Mouse (Mus musculus) hematopoietic stem cell, adult 5-6 weeks (primary cell): ENCODE results near the gene Serpina5. TPM values are rescaled to one million over a fixed set of nuclear protein-coding genes. Genes with fewer than 3 reads are reported as not detected.
A peak's percentile ranks its signal among the peaks of the same experiment; 100 is the strongest.

Experiments
- ATAC-seq, 2 experiments: fragments of 125-278 bp in 1 of 2; replicated peaks in 1 of 2; 2 replicates each; pipeline ENCODE4 v1.8.0; 2016 to 2017; ENCODE audit warnings: inconsistent platforms in 2 of 2, mild to moderate bottlenecking in 2 of 2, moderate number of reproducible peaks in 2 of 2, low read depth in 1 of 2, moderate TSS enrichment in 1 of 2; ENCODE audit not compliant: low FRiP score in 2 of 2, poor library complexity in 2 of 2, severe bottlenecking in 2 of 2, insufficient read depth in 1 of 2, low TSS enrichment in 1 of 2
- total RNA-seq: library from RNA; stranded (forward); fragments of 172-1452, 232-1000 nt; gene quantifications from 2 replicates; pipeline ENCODE4 v1.2.3, GENCODE M21; 2017

Gene Serpina5
- total RNA-seq, 1 experiment from 2014 or later = not detected

GRCm38 (mm10) chr12:104114921-104115579, 14.1 kb downstream of the Serpina5 start:
- ATAC-seq = no peak

DNA sequence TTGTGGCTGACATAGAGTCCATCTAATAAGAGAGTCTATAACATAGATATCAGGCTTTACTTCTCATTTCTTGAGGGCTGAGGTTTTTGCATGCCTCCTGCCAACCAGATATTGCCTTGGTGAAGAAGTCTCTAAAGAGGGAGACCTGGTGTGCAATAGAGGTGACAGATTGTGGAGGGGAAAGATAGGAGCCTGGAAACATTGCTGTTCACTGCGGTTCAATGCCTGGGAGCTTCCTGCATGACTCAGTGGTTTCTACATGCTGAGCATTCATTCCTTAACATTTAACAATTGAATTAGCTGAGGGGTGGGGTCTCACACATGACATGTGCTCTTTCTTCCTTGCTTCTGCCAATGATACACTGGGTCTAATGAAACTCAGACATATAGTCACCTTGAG, 22.2 kb downstream of the Serpina5 start:
- no peak for ATAC-seq

DNA sequence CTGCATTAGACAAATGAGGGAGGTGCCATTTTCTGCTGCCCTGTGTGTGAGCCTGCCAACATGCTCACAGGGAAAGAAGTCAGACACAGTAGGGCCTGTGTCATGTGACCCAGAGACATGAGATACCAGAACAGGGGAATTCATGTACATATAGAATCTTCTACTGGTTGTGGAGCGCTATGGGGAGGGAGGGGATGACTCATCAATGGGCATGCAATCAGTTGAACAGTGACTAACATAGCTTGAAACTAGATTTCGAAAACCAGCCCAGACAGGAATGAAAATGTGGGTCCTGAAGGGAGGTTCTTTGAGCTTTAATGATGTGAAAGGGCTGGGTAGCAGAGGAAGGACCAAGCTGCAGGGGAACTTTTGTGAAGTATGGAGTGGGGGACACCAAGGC, 23.1 kb downstream of the Serpina5 start:
- ATAC-seq = no peak

GRCm38 (mm10) chr12:104125021-104125560, 24.2 kb downstream of the Serpina5 start:
- no peak for ATAC-seq

DNA sequence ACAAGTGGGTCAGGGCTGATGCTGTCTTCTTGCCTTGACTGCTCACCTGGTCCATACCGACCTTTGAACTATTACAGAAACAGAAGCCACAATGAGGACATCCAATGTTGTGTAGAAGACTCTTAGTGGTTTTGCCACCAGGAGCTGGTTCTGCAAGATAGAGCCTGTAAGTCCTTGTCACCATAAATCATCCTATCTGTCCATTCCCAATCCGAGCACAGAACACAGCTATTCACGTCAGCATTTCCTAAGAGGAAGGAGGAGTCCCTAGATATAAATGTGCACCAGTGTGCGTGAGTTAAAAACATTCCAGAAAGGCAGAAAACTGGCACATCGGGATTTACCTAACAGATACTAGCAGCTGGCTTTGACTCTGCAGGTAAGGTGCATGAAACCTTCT, 26.8 kb downstream of the Serpina5 start, which contains the start of gene Serpina3b:
Gene Serpina3b (plus strand): TSS at position 301 of the 400 bp plus-strand sequence.
- no peak for ATAC-seq

DNA sequence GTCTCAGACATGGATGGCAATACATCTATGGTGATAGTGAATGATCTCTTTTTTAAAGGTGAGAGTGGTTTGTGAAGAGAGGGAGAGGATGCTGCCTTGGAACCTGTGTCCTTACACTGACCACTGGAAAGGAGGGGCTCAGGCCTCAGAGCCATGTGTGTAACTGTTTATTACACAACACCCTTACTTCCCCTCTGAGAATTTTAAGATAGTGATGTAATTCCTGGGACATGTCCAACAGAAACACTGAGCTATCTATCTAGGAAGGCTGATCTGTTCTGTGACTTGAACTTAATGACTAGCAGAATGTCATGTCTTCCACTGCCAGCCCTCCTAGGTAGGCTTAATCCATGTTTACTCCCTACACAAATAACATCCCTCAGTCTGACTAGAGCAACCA, 30.1 kb downstream of the Serpina5 start:
- peak; percentile 32 to 33; a peak in 1 of 4 replicates for ATAC-seq

DNA sequence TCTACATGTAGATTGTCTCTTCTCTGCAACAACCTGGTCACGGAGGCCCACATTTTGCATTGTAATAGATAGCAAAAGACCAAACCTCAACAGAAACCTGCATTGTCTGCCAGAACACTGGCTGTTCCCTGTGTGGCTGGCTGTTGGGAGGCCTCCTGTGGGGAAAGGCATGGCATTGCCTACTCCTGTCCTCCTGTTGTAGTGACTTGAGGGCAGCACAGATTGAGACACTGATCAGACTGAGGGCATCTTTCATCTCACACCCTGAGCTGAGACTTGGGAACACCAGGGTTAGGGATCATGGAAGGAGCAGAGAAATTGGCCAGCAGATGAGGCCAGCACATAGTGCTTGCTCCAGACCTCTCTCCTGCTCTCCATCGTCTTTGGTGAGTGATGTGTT, 37.3 kb downstream of the Serpina5 start:
- ATAC-seq = no peak

DNA sequence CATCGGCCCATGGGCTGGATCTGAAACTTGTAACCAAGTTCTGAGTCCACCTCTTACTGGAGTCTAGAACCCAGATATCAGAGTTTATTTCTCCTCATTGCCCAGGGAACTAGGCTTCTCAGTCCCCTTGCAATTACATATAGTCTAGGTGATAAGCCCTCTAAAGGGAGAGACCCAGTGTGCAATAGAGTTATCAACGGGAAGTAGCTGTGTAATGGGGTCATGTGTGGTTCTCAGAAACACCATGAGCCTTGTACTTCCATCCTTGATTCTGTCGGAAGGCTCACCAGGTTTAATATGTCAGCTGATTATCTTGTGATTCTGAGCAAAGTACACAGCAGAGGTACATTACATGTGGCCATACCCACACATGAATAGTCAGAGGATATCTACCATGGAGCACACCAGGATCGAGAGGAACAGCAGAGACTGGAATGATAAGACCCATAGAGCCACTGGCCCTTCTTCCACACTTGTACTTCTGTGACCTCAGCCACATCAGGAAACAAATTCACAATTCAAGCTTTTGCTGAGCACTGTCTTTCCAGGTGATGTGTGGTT, 39.7 kb downstream of the Serpina5 start:
- ATAC-seq = no peak

DNA sequence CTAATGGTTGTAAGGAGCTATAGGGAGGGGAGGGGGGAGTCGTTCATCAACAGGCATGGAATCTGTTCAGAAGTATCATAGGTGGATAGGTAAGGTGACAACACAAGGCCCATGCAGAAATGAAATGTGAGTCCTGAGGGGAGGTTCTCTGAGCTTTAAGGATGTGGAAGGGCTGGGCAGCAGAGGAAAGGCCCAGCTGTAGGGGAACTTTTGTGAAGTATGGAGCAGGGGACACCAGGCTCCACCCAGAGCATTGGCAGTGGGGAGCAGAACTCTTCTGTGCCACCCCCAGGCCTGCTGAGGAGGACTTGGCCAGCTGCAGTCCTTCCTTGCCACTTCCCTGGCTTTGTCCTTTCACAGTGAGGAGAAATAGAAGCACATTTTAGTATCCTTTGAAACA, 40.6 kb downstream of the Serpina5 start:
- ATAC-seq = no peak

- ATAC-seq = peak; percentile 82 to 92
Observed at GRCm38 (mm10) chr12:104142427-104142826, 41.5 kb downstream of the Serpina5 start.

DNA sequence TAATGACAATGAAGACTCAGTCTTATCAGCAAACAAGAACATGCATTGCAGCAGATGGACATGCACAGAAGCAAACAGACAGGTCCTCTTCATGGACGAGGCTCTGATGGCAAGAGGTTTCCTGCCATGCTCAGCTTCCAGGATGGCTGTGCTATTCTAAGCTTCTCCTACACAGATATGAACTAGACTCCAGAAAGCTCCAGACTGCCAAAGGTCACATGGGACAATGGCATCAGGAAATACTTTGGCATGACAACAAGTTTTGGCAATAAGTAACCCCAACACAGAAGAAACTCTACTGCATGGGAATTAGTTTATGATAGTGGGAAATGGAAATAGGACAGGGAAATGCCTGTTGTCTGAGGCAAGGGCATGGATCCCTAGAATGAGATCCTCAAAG, 42.4 kb downstream of the Serpina5 start:
- no peak for ATAC-seq

GRCm38 (mm10) chr12:104145571-104145970, 44.7 kb downstream of the Serpina5 start:
- ATAC-seq = no peak

DNA sequence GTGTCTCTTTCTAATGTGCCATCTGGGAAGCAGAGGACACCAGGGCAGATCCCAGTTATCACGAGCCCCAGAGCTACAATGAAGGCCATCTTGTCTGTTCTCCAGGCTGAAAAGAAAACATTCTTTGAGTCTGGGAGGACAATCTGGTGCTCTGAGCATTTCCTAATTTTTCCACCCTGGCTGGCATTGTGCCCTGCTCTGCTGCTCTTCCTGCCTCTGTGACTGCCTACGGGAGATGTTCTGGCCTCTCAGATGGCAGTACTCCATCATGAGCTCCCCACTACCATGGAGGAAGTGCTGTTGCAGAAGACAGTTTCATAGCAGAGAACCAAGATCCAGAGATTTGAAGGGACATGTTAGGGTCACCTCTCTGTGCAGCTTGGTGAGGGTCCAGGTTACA, 51.1 kb downstream of the Serpina5 start:
- no peak for ATAC-seq

GRCm38 (mm10) chr12:104153041-104153645, 52.2 kb downstream of the Serpina5 start:
- ATAC-seq = no peak

- ATAC-seq = no peak
Observed at GRCm38 (mm10) chr12:104153656-104154055, 52.7 kb downstream of the Serpina5 start, which contains the start of gene Serpina3c. TSS of gene Serpina3c (minus strand) at chr12:104153870.
